Mouse (Mus musculus): ENCODE measurements around the gene Asic2.

Asic2 gene

GRCm38 (mm10) chr11:81714801-81715200 is 253.5 kb downstream of the Asic2 start:
- DNase-seq = no peak

- DNase-seq = no peak
Measured at GRCm38 (mm10) chr11:81706996-81707395, 261.3 kb downstream of the Asic2 start.

GRCm38 (mm10) chr11:81698008-81698407 is 270.2 kb downstream of the Asic2 start:
- no peak for DNase-seq

- no peak for DNase-seq
Measured at GRCm38 (mm10) chr11:81695501-81695900, 272.8 kb downstream of the Asic2 start.

- DNase-seq = no peak
Measured at GRCm38 (mm10) chr11:81680511-81680910, 287.7 kb downstream of the Asic2 start.

- no peak for DNase-seq
Measured at GRCm38 (mm10) chr11:81671724-81672123, 296.5 kb downstream of the Asic2 start.

GRCm38 (mm10) chr11:81670436-81670835 is 297.8 kb downstream of the Asic2 start:
- DNase-seq = no peak

- DNase-seq = no peak
Measured at GRCm38 (mm10) chr11:81658850-81659249, 309.4 kb downstream of the Asic2 start.

- DNase-seq = no peak
Measured at GRCm38 (mm10) chr11:81657121-81657520, 311.1 kb downstream of the Asic2 start.

GRCm38 (mm10) chr11:81647828-81648227 is 320.4 kb downstream of the Asic2 start:
- no peak for DNase-seq

GRCm38 (mm10) chr11:81645549-81645948 is 322.7 kb downstream of the Asic2 start:
- DNase-seq = no peak

- no peak for DNase-seq
Measured at GRCm38 (mm10) chr11:81636356-81636755, 331.9 kb downstream of the Asic2 start.

- DNase-seq = peak; percentile 23
Measured at GRCm38 (mm10) chr11:81634360-81635350, 333.6 kb downstream of the Asic2 start.

GRCm38 (mm10) chr11:81625199-81625598 is 343.1 kb downstream of the Asic2 start:
- no peak for DNase-seq

GRCm38 (mm10) chr11:81620516-81620915 is 347.7 kb downstream of the Asic2 start:
- DNase-seq = no peak

GRCm38 (mm10) chr11:81616437-81616836 is 351.8 kb downstream of the Asic2 start:
- DNase-seq = no peak

GRCm38 (mm10) chr11:81613869-81614620 is 354.2 kb downstream of the Asic2 start:
- no peak for DNase-seq

- DNase-seq = peak; percentile 61
Measured at GRCm38 (mm10) chr11:81612798-81613540, 355.3 kb downstream of the Asic2 start.

GRCm38 (mm10) chr11:81611948-81612797 is 356.1 kb downstream of the Asic2 start:
- DNase-seq = no peak

GRCm38 (mm10) chr11:81610506-81610905 is 357.8 kb downstream of the Asic2 start:
- DNase-seq = no peak

- DNase-seq = no peak
Measured at GRCm38 (mm10) chr11:81602971-81603370, 365.3 kb downstream of the Asic2 start.

GRCm38 (mm10) chr11:81601736-81602135 is 366.5 kb downstream of the Asic2 start:
- no peak for DNase-seq
